Mouse (Mus musculus) hindbrain, embryonic 16.5 days (tissue): ENCODE data around the gene Chmp4b. TPM values are rescaled to one million over a fixed set of nuclear protein-coding genes. Genes with fewer than 3 reads are reported as not detected.
A peak's percentile ranks its signal among the peaks of the same experiment; 100 is the strongest.

Source experiments
- ATAC-seq: fragments of 200-750 bp; cut with Nextera tagmentation; 2 replicates; pipeline ENCODE4 v1.8.0; 2017; ENCODE audit warnings: moderate TSS enrichment, moderate library complexity
- H3K27ac ChIP-seq: fragments of 300-500 bp; sonication (generic); 2 replicates; pipeline ENCODE4 v1.5.1; 2014; ENCODE audit warnings: low read depth, mild to moderate bottlenecking, control low read depth, low read length, moderate library complexity
- H3K27me3 ChIP-seq: fragments of 300-500 bp; sonication (generic); replicated peaks from 2 replicates; pipeline ENCODE4 v1.6.1; 2014; ENCODE audit warnings: low read length; ENCODE audit not compliant: control insufficient read depth, insufficient read depth
- H3K36me3 ChIP-seq: fragments of 300-500 bp; sonication (generic); 2 replicates; pipeline ENCODE4 v1.6.1; 2014; ENCODE audit warnings: mild to moderate bottlenecking, low read length, moderate library complexity, mixed read lengths; ENCODE audit not compliant: control insufficient read depth, insufficient read depth
- H3K4me1 ChIP-seq: fragments of 300-500 bp; sonication (generic); 2 replicates; pipeline ENCODE4 v1.6.1; 2014; ENCODE audit warnings: low read depth, low read length; ENCODE audit not compliant: control insufficient read depth, insufficient read depth
- H3K4me2 ChIP-seq: fragments of 300-500 bp; sonication (generic); 2 replicates; pipeline ENCODE4 v1.6.1; 2014; ENCODE audit warnings: mild to moderate bottlenecking, low read length, control low read depth, moderate library complexity
- H3K4me3 ChIP-seq: fragments of 300-500 bp; sonication (generic); 2 replicates; pipeline ENCODE4 v1.5.1; 2014; ENCODE audit warnings: mild to moderate bottlenecking, low read length, control low read depth, moderate library complexity
- H3K9ac ChIP-seq: fragments of 300-500 bp; sonication (generic); 2 replicates; pipeline ENCODE4 v1.6.1; 2014; ENCODE audit warnings: low read depth, mild to moderate bottlenecking, control low read depth, low read length, moderate library complexity
- H3K9me3 ChIP-seq: fragments of 300-500 bp; sonication (generic); 2 replicates; pipeline ENCODE4 v1.6.1; 2014; ENCODE audit warnings: mild to moderate bottlenecking, low read length, moderate library complexity; ENCODE audit not compliant: control insufficient read depth
- WGBS: fragments of 180-500 bp; shearing (Covaris S2); extraction: QIAGEN DNeasy Blood & Tissue Kit; methylation state at CpG from one replicate; pipeline ENCODE4 v1.1.7; 2014; 5-methylcytosine and 5-hydroxymethylcytosine counted together
- polyA plus RNA-seq: library from polyadenylated mRNA; unstranded; fragments of >200 nt; fragmentation: Nextera tagmentation; extraction: Ambion mirVana; gene quantifications from 2 replicates; pipeline ENCODE4 v1.2.1, GENCODE M21; 2015

The Chmp4b gene
- polyA plus RNA-seq, 1 experiment from 2014 or later = 32.2 TPM

DNA sequence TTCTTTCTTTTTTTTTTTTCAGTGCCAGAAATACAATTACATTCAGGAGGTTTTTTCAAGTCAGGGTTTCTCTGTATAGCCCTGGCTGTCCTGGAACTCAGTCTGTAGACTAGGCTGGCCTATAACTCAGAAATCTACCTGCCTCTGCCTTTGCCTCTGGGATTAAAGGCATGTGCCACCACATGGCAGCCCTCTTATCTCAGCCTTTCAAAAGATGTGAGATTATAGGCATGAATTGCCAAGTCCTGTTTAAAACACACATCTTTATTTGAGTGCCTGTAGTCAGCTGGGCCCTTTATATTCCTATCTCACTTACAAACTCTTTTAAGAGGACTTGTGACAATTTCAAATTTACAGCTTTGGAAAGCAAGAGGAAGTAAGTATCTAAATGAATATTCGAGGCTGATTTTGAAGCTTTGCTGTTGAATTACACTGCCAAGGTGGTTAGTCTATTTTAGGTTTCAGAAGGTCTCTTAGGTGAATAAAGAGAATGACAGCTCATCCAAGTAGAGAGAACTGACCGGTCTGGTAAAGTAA is 4.4 kb downstream of the Chmp4b start:
- ATAC-seq = no peak
- Histone ChIP-seq H3K4me2 (no peak overlapping the region; the same call in 1 of the 2 replicates), H3K27me3 (no peaks in the 10 kb centered on the region), H3K4me3 (no peak overlapping the region; the same call in 1 of the 2 replicates), H3K4me1 (peaks cover 25% of the 10 kb centered on the region), H3K36me3 (peaks cover 1% of the 10 kb centered on the region; the same call in 1 of the 2 replicates), H3K27ac (no peak overlapping the region), H3K9me3 (no peaks in the 10 kb centered on the region), H3K9ac (peak overlapping the region; percentile 33; the same call in 1 of the 2 replicates)
- 86% methylated on average over 2 of the region's 2 CpGs for WGBS

DNA sequence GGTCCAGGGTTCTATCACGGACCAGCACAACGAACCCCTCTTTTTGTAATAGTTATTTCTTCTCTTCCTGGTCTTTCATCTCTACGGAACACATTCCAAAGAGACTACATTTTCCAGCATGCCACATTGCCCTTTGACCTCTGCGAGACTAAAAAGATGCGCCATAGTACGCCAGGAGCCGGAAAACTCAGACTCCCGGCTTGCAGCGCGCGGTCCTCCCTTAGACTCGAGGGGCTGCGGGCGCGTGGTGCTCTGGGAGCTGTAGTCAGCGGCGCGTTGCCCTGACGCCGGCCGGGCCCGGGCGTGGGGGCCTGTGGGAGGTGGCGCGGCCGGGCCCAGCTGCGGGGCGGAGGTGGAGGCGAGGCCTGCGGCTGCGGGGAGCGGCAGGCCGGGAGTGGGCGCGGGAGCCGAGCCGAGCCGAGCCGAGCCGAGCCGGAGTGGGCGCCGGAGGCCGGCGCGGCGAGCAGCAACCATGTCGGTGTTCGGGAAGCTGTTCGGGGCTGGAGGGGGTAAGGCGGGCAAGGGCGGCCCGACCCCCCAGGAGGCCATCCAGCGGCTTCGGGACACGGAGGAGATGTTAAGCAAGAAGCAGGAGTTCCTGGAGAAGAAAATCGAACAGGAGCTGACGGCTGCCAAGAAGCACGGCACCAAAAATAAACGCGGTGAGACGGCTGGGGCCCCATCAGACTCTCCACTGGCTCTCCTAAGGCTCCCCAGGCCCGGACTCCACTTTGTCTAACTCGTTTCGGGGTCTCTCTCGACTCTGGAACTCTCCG is 5.4 kb downstream of the Chmp4b start:
- WGBS = under 1% methylated on average over 67 of the region's 67 CpGs
- H3K36me3 ChIP-seq = peaks cover 2% of the 10 kb centered on the region; the same call in 1 of the 2 replicates
- H3K4me1 ChIP-seq = peaks cover 25% of the 10 kb centered on the region
- no peaks in the 10 kb centered on the region for H3K9me3 ChIP-seq
- peak overlapping the region; percentile 83 for H3K27ac ChIP-seq
- peak overlapping the region; percentile 95 for H3K9ac ChIP-seq
- peak overlapping the region; percentile 98 for H3K4me2 ChIP-seq
- peak overlapping the region; percentile 90 for H3K4me3 ChIP-seq
- peak; percentile 100 for ATAC-seq
- H3K27me3 ChIP-seq = no peaks in the 10 kb centered on the region

DNA sequence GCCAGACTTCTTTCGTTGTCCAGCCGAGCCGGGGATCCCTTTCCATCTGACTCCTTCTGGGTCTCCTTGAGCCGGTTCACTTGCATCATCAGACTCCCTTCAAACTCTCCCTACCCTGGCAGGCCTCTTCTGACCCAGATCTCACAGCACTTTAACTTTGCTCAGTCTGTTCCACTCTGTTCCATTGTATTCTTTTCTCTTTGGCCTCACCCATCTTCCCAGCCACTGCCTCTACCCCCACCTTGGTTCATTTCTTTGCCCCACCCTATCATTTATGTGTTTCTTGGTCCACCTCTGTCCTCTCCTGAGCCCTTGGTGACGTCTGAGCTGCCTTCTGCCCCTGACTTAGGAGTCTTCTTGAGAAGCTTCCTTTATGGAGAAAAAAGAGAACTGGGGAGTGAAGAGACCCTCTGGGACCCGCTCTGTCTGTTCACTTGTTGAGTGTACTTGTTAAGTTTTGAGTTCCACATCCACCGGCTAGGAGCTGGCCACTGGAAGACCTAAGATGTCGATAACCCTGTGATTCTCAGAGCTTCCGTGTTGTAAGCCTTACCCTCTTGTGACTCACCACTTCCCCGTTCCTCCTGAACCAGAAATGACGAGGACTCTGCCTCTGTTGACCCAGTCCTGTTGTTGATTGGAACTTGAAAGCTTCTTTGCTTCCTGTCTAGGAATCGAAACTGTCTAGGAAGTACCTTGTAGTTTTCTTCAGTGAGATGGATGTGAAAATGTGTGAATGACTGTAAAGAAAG is 6.2 kb downstream of the Chmp4b start:
- ATAC-seq = no peak
- Histone ChIP-seq H3K27me3 (no peaks in the 10 kb centered on the region), H3K4me1 (peaks cover 25% of the 10 kb centered on the region), H3K4me2 (peak overlapping the region; percentile 98), H3K9me3 (no peaks in the 10 kb centered on the region), H3K4me3 (peak overlapping the region; percentile 90), H3K36me3 (peaks cover 2% of the 10 kb centered on the region; the same call in 1 of the 2 replicates), H3K9ac (peak overlapping the region; percentile 95), H3K27ac (peak overlapping the region; percentile 83)
- 14% methylated on average over 12 of the region's 12 CpGs for WGBS

DNA sequence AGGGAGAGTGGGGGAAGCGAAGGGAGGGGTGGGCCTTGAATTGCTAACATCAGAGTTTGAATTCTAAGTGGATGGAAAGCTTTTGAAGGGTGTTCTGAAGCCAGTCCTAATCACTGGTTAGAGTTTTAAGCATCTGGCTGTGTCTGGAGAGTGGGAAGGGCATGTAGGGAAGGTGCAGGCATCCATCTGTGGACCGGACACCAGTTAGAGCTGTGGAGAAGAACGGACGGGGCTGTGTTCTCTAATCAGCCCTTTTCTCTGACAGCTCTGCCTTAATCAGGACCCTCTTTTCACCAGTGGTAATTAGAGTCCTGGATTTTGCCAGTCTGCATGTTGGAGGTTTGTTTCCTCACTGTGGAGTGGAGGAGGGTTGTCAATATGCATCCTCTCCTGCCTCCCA is 7.6 kb downstream of the Chmp4b start:
- Histone ChIP-seq H3K27me3 (no peaks in the 10 kb centered on the region), H3K4me3 (no peak overlapping the region), H3K9ac (no peak overlapping the region), H3K27ac (no peak overlapping the region), H3K36me3 (peaks cover 2% of the 10 kb centered on the region; the same call in 1 of the 2 replicates), H3K4me1 (peaks cover 25% of the 10 kb centered on the region), H3K9me3 (no peaks in the 10 kb centered on the region), H3K4me2 (peak overlapping the region; percentile 27)
- no peak for ATAC-seq
- 76% methylated on average over 4 of the region's 4 CpGs for WGBS

DNA sequence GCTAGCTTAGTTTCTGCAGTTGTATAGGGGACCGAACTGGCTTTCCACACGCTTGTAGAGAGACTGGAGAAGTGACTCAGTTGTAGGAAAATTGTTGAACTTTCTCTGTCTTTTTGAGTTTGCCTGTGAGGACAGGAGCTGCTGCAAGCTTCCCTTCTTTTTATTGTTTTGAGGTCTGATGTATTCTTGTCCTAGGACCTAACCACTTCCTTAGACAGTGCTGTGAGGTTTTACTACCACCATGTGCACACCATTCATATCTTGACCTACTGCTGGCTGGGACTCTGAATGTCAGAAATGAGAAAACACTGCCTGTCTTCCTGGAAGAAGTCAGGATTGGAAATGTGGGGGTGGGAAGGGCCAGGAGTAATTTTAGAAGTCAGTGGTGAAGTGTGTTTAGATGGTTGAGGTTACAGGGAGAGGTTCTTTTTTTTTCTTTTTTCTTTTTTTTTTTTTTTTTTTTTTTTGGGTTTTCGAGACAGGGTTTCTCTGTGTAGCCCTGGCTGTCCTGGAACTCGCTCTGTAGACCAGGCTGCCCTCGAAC is 8.1 kb downstream of the Chmp4b start:
- Histone ChIP-seq H3K9me3 (no peaks in the 10 kb centered on the region), H3K9ac (no peak overlapping the region), H3K27me3 (no peaks in the 10 kb centered on the region), H3K4me3 (no peak overlapping the region), H3K27ac (no peak overlapping the region), H3K4me1 (peaks cover 25% of the 10 kb centered on the region), H3K4me2 (no peak overlapping the region; the same call in 1 of the 2 replicates), H3K36me3 (peaks cover 2% of the 10 kb centered on the region; the same call in 1 of the 2 replicates)
- whole genome bisulfite sequencing = 87% methylated on average over 5 of the region's 5 CpGs
- no peak for ATAC-seq

DNA sequence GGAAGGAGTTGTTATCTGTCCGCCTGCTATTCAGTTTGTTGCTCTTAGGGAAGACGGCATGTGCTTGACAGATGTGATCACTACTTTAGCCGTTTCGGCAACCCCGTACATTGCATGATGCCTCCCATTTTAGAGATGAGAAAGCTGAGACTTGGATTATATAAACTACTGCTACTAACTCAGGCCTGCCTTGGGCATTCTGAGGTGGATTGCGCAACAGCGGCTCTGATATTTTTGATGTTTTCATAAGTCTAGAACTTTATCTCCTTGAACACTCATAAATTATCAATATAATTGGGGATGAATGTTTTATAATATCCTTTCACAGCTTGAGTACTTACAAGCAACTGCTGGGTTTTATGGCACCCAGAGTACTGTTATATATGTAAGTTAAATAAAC is 17.2 kb downstream of the Chmp4b start:
- H3K4me2 ChIP-seq = no peak overlapping the region
- H3K4me1 ChIP-seq = no peaks in the 10 kb centered on the region; the same call in 1 of the 2 replicates
- no peaks in the 10 kb centered on the region for H3K27me3 ChIP-seq
- no peaks in the 10 kb centered on the region for H3K36me3 ChIP-seq
- H3K9me3 ChIP-seq = no peaks in the 10 kb centered on the region
- no peak for ATAC-seq
- H3K4me3 ChIP-seq = no peak overlapping the region
- H3K27ac ChIP-seq = no peak overlapping the region
- 91% methylated on average over 7 of the region's 7 CpGs for WGBS
- no peak overlapping the region for H3K9ac ChIP-seq

DNA sequence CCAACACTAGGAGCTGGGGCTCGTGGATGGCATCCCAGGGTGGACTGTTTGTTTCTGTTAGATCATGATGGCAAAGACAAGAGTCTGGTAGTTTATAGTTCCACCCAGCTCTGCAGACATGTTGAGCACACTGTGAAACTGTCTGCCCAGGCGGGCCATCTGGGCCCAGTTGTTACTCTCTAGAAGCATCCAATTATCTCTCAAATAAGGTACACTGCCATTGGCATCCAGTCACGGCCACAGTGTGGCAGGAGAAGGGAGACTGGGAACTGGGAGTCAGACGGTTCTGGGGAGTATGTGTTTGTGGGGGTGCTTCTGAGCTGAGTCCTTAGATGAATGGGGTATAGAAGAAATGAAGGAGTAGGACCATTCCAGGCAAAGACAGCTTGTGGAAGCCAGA is 18.6 kb downstream of the Chmp4b start:
- Histone ChIP-seq H3K4me3 (no peak overlapping the region), H3K9ac (no peak overlapping the region), H3K27me3 (no peaks in the 10 kb centered on the region), H3K4me2 (no peak overlapping the region), H3K36me3 (no peaks in the 10 kb centered on the region), H3K27ac (no peak overlapping the region), H3K4me1 (peaks cover 2% of the 10 kb centered on the region; the same call in 1 of the 2 replicates), H3K9me3 (no peaks in the 10 kb centered on the region)
- no peak for ATAC-seq
- WGBS = 61% methylated on average over 4 of the region's 4 CpGs

DNA sequence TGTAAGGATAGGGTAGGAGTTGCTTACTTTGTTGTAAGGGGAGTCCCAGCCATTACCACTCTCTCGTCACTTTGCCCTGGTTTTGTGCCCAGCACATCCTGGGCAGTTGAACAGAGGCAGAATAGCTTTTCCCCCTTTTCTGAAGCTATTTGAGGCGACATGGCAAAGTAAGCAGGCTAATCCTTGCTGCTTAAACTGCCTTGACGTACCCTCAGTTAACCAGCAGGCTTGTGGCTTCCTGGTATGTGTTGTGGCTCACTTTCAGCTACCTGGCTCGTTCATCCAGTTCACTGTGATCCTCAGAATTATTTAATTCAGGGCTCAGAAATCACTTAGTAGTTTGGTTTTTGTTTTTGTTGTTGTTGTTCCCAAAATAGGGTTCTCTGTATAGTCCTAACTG is 19.2 kb downstream of the Chmp4b start:
- Histone ChIP-seq H3K4me2 (no peak overlapping the region), H3K27me3 (no peaks in the 10 kb centered on the region), H3K27ac (no peak overlapping the region), H3K4me1 (peaks cover 2% of the 10 kb centered on the region; the same call in 1 of the 2 replicates), H3K36me3 (no peaks in the 10 kb centered on the region), H3K9me3 (no peaks in the 10 kb centered on the region), H3K4me3 (no peak overlapping the region), H3K9ac (no peak overlapping the region)
- ATAC-seq = no peak
- WGBS = 79% methylated on average over 4 of the region's 4 CpGs
